Mouse (Mus musculus): ENCODE results near the gene Zfp653.

The Zfp653 gene

GRCm38 (mm10) chr9:22030386-22030785, 40.8 kb downstream of the Zfp653 start:
- DNase-seq (ENCODE audit: low read depth, low spot score) = no peak

- no peak for DNase-seq (ENCODE audit: low read depth, low spot score)
These were observed 42.7 kb downstream of the Zfp653 start for GRCm38 (mm10) chr9:22028467-22028866.

GRCm38 (mm10) chr9:22024592-22024991, 46.6 kb downstream of the Zfp653 start:
- no peak for DNase-seq (ENCODE audit: low read depth, low spot score)

GRCm38 (mm10) chr9:22017208-22017825, 53.9 kb downstream of the Zfp653 start:
- DNase-seq (ENCODE audit: low read depth, low spot score) = no peak

- no peak for DNase-seq (ENCODE audit: low read depth, low spot score)
These were observed 54.9 kb downstream of the Zfp653 start for GRCm38 (mm10) chr9:22016245-22016644.

GRCm38 (mm10) chr9:22012731-22013130, 58.4 kb downstream of the Zfp653 start:
- DNase-seq (ENCODE audit: low read depth, low spot score) = no peak

- no peak for DNase-seq (ENCODE audit: low read depth, low spot score)
These were observed 60.1 kb downstream of the Zfp653 start for GRCm38 (mm10) chr9:22011055-22011454.
